Mouse (Mus musculus) Muller cell, postnatal 12 days (primary cell): ENCODE data around the gene Nme3.

ENCODE experiments used
- DNase-seq: peaks from one replicate; pipeline ENCODE4 v3.0.0-alpha.2; 2015; ENCODE audit errors: inconsistent ontology term

The Nme3 gene

DNA sequence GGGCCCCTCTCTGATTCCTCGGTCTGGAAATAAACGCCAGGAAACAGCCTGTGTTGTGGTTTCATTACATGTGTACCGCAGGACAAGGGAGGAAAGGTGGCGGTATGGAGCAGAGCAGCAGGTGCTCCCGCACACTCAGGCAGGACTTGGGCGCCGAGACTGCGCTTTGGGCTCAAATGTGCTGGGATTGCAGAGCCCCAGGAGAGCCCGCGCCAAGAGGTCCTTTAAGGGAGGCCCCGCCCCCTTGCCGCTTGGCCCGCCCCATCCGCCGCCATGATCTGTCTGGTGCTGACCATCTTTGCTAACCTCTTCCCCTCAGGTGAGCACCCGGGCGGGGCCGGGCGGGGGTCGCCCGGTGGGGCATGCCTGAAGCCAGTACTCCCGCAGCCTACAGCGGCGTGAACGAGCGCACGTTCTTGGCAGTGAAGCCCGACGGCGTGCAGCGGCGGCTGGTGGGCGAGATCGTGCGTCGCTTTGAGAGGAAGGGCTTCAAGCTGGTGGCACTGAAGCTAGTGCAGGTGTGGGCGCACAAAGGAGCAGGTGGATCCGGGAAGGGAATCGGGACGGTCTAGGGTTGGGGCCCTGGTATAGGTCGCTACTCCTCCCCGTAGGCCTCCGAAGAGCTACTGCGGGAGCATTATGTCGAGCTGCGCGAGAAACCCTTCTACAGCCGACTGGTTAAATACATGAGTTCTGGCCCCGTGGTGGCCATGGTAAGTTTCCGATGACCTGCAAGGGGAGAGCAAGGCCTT, at the start of gene Nme3:
TSS of gene Nme3 (plus strand) at position 260 of the 752 bp plus-strand sequence.
- DNase-seq = peak; percentile 80

GRCm38 (mm10) chr17:24847386-24847785, 48.9 kb upstream of the Nme3 start:
- no peak for DNase-seq

DNA sequence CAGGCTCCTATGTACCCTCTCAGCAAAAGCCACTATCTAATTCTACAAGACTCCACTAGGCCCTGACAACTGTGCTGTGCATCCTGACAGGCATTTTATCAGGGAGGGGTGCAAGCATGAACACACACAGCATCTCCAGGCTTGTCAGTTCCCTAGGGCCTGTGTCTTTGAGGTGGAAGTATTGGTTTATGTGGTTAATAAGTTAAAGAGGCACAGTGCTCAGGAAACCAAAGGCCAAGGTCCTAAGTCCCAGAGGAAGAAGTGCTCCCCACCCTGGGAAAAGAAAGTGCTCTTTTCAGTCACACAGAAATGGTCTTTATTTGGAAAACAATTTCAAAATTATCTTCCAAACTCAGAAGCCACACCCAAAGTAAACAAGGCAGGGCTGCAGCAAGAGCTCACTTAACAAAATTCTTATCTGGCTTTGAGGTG, 47.7 kb upstream of the Nme3 start:
- DNase-seq = no peak

DNA sequence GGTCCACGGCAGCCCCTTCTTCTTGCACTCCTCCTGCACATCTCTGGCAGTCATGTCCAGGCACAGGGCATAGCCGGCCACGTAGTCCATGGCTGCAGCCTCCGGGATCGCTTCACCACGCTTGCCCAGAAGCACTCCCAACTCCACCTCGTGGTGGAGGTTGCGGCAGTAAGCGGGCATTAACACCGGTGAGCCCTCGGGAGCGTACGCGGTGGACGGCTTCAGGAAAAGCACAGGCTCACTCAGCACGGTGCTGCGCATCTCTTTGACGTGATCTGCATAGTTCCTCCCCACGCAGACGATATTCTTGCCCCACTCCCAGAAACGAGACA, 46.6 kb upstream of the Nme3 start:
- DNase-seq = no peak

GRCm38 (mm10) chr17:24850065-24850772, 46.1 kb upstream of the Nme3 start, which contains the start of gene Fahd1:
Gene Fahd1, minus strand, starts transcription at chr17:24850364.
- peak; percentile 98 for DNase-seq

DNA sequence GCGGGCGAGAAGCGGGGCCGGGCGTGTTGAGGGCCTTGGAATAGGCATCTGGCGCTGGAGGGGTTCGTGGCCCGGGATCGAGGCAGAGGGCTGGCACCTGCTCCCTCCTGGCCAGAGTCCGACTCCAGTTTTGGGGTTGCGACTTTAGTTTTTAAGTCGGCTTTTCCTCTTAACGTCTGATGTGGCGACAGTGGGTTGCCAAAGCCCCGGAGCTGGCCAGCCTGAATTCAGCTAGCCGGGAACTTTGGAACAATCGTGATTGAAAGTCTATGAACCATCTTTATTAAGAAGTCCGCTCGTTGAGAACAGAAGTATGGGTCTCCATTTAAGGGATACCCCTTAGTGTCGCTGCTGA, 45.5 kb upstream of the Nme3 start:
- DNase-seq = no peak

DNA sequence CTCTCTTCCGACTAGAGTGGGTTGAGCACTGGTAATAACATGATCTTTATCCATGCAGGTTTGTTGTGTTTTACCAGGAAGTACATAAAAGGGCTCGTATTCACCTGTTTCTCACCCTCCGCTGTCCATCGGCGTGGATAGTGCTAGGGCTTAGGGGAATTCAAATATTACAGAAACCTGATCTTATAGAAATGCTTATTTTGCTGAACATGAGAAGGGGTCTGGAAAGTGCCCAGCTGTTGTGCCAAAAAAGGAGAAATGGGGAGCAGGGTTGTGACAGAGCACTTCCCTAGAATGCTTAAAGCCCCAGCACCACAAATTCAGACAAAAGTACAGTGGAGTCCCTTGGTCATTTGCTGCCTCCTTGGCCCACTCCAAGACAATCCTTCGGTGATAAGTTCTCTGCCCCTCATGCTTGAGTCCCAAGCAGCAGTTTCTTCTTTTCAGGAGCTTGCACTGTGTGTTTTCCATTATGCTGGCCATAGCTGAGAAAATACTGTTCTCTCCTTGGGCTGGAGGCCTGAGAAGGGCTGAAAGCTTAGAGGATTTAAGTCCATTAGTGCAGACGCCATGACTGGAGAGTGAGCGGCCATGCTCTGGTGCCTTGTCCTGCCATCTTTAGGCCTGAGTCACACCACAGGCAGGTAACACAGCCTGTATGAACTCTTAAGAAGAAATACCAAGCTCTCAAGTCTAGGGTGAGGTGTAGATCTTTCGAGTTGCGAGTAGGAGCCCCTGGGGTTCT, 44.7 kb upstream of the Nme3 start:
- DNase-seq = no peak

DNA sequence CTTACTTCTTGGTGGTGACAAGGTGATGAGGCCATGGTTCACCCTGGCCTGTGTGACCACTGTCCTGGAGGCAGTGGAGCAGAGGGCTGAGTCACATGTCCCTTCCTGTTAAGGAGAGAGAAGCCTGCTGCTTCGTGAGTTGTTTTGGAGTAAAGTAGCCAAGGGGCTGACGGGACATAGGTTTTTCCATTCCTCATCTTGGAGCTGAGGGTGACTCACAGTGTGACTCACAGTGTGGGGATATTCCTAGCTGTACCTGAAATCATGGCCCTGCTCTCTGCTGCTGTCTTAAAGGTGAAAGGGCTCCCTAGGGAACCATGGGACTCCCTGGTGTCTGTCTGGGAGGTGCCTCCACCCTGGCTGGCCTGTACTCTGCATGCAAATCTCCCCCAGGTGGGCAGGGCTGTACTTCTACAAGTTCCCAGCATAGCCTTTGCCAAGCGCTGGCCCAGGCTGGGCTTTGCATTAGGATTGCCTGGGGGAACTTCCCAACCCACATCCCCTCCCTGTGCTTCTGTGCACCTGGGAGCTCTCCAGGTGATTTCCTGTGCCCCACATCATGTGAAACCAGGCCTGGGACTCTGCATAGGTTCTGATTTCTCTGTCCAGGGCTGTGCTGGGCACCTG, 40.3 kb upstream of the Nme3 start:
- no peak for DNase-seq

GRCm38 (mm10) chr17:24856589-24856988, 39.7 kb upstream of the Nme3 start:
- DNase-seq = no peak

- no peak for DNase-seq
Measured at GRCm38 (mm10) chr17:24857831-24858470, 38.3 kb upstream of the Nme3 start.

DNA sequence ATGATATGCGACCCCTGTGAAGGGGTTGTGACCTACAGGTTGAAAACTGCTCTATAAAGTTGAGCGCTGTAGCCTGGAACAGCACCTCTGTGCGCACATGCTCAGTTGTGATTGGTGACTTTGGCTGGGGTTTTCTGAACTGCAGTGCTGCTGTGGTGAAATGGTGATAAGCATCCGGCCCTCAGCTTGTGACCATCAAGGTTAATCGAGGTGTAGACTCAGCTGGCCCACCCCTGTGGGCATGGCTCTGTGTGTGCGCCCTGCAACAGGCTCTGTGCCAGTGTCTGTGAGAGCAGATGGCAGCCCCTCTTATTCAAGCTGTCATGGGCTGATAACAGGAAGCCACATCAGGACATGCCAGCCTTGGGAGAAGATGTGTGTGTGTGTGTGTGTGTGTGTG, 37.3 kb upstream of the Nme3 start:
- DNase-seq = no peak

DNA sequence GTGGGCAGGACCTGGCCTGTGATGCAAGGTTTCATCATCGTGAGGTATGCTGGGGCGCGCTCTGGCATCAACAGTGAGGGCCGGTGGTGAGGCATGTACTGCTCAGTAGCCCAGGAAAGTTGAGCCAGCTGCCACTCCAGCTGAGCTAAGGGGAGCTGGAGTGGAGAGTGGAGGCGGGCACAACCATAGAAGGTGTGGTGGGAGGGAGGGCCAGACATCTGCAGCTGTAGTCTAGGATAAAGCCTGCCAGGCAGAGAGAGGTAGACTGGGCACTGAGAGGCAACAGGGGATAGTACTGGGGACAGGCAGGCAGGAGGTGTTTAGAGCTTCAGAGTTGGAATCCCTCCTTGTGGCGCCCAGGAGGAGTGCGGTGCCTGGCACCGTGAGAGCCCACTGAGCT, 36.2 kb upstream of the Nme3 start:
- no peak for DNase-seq

GRCm38 (mm10) chr17:24861785-24862184, 34.5 kb upstream of the Nme3 start:
- no peak for DNase-seq

DNA sequence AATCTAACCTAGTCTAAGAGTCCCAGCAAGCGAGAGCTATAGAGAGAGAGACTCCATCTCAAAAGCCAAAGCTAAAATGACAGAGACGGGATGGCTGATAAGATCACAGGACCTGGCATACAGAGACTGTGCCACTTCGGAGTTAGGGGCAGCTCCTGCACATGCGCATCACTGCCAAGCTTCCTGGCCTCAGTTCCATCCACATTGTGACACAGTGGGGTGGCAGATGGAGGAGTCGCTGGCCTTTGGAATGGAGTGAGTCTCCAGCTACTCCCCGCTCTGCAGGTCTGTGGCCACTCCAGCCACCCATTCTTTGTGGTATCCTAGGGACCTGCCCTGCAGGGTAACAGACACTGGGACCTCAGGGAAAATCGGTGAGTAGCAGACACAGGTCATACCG, 30.5 kb upstream of the Nme3 start, which contains the start of gene Igfals:
TSS of gene Igfals (plus strand) at position 222 of the 400 bp plus-strand sequence.
- no peak for DNase-seq

- DNase-seq = no peak
Measured at GRCm38 (mm10) chr17:24867914-24868313, 28.4 kb upstream of the Nme3 start.

DNA sequence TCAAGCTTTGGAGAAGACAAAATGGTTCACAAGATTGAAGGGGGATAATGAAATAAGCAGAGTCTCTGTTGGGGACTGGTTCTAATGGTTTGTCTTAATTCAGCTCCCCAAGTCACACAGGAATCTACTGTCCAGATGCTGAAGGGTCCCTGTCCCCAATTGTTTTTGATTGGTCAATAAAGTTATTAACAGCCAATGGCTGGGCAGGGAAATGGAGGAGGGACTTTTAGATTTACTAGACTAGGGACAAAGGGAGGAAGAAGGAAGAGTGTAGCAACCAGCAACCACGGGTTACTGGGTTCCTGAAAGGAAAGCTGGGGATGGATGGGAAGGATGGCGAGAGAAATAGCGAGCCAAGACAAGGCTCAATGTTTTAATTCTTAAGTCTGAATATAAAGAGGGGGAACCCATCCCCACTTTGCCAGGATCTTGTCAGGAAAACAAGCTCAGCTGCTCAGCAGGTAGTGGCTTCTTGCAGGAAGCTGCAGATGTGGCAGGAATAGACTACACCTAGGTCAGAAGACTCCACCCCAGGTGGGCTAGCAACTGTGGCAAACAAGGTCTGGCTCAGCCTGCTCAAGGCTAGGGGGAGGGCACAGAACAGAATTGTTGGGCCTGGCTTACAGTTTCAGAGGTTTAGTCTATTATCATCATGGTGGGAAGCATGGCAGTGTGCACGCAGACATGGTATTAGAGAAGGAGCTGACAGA, 22.4 kb upstream of the Nme3 start:
- DNase-seq = no peak

- DNase-seq = no peak
Measured at GRCm38 (mm10) chr17:24874405-24874745, 21.9 kb upstream of the Nme3 start.

- no peak for DNase-seq
Measured at GRCm38 (mm10) chr17:24874989-24875388, 21.3 kb upstream of the Nme3 start.

GRCm38 (mm10) chr17:24877336-24878116, 18.8 kb upstream of the Nme3 start:
- DNase-seq = no peak

- no peak for DNase-seq
Measured at GRCm38 (mm10) chr17:24878117-24878397, 18.2 kb upstream of the Nme3 start.

- DNase-seq = no peak
Measured at GRCm38 (mm10) chr17:24878531-24878930, 17.8 kb upstream of the Nme3 start.
